Mouse (Mus musculus) heart, adult 2 months (tissue): ENCODE measurements at regions not wholly inside any gene's neighbourhood (a gene's known extent, or its start where the extent isn't known, plus 50 kb on each side); places are given as distances from the start of the nearest gene placed in this dataset.

Experiments used
- DNase-seq, 2 experiments: peaks; one replicate each; pipeline ENCODE4 v3.0.0; 2021
- H3K27ac ChIP-seq: fragments of 200-600 bp; 2 replicates; pipeline ENCODE4 v1.8.1; 2022
- H3K27me3 ChIP-seq: fragments of 200-500 bp; 2 replicates; pipeline ENCODE4 v1.6.1; 2012; ENCODE audit warnings: mild to moderate bottlenecking, low read length, inconsistent platforms, mixed read lengths; ENCODE audit not compliant: control insufficient read depth, insufficient read depth
- H3K36me3 ChIP-seq: fragments of 200-500 bp; 2 replicates; pipeline ENCODE4 v1.6.1; 2012; ENCODE audit warnings: low read length, inconsistent platforms; ENCODE audit not compliant: control insufficient read depth, insufficient read depth
- H3K4me1 ChIP-seq: fragments of 200-500 bp; 2 replicates; pipeline ENCODE4 v1.6.1; 2011; ENCODE audit warnings: low read length; ENCODE audit not compliant: control insufficient read depth, insufficient read depth
- H3K4me3 ChIP-seq: fragments of 200-600 bp; 2 replicates; pipeline ENCODE4 v1.8.1; 2022
- H3K79me2 ChIP-seq: fragments of 200-500 bp; replicated peaks from 2 replicates; pipeline ENCODE4 v1.6.1; 2012; ENCODE audit warnings: mild to moderate bottlenecking, inconsistent platforms, low read length, moderate library complexity, mixed read lengths; ENCODE audit not compliant: control insufficient read depth, insufficient read depth
- H3K9ac ChIP-seq: fragments of 200-500 bp; 2 replicates; pipeline ENCODE4 v1.6.1; 2012; ENCODE audit warnings: low read depth, mild to moderate bottlenecking, control low read depth, inconsistent platforms, low read length, mixed read lengths
- CTCF ChIP-seq: fragments of 200-600 bp; IDR thresholded peaks from 2 replicates; pipeline ENCODE4 v1.8.1; 2022; ENCODE audit warnings: antibody characterized with exemption, mild to moderate bottlenecking, moderate library complexity
- EP300 ChIP-seq: fragments of 200-500 bp; IDR thresholded peaks from 2 replicates; pipeline ENCODE4 v1.6.1; 2011; ENCODE audit warnings: low read depth, low read length, control low read depth; ENCODE audit not compliant: insufficient read depth
- POLR2A ChIP-seq: fragments of 200-500 bp; IDR thresholded peaks from 2 replicates; pipeline ENCODE4 v1.6.1; 2011; ENCODE audit warnings: mild to moderate bottlenecking, low read depth, low read length, control low read depth; ENCODE audit not compliant: insufficient read depth
- WGBS: fragments of 180-500 bp; shearing (Covaris S2); methylation state at CpG from one replicate; pipeline ENCODE4 v1.1.7; 2018; 5-methylcytosine and 5-hydroxymethylcytosine counted together
- intact Hi-C: fragments of 180-260 bp; cut with DNase I; formaldehyde crosslinking; loops from one replicate; pipeline ENCODE4 v1.15.1; 2025

DNA sequence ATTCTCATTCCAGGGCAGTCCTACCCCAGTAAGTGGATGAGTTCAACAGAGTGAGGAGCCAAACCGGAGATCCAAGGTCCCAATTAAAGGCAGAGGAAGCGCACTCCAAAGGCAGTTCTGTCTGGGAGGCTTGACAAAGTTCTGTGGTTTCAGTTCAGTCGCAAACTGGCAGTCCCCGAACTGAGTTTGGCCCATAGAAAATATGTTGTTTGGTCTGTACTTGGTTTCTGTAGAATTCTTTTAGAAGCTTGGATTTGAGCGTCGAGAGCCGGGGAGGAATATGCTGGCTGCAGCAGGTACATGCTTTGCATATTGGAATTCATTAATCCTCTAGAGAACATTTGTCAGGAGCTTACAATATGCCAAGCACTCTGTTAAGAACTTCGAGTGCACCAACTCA, 216.9 kb upstream of the Jmjd1c start:
- H3K27ac ChIP-seq: no peak overlapping the region
- no peaks in the 10 kb centered on the region for H3K36me3 ChIP-seq
- H3K79me2 ChIP-seq: no peaks in the 10 kb centered on the region
- H3K9ac ChIP-seq: no peak overlapping the region
- intact Hi-C loops: no loop called here
- no peak for TF ChIP-seq EP300
- TF ChIP-seq POLR2A: no peak
- no peak for TF ChIP-seq CTCF
- WGBS: 75% methylated on average over 8 of the region's 8 CpGs
- no peaks in the 10 kb centered on the region for H3K4me1 ChIP-seq
- no peaks in the 10 kb centered on the region for H3K27me3 ChIP-seq
- H3K4me3 ChIP-seq: no peak overlapping the region
- peak in 1 of 2 experiments; percentile 8 for DNase-seq

DNA sequence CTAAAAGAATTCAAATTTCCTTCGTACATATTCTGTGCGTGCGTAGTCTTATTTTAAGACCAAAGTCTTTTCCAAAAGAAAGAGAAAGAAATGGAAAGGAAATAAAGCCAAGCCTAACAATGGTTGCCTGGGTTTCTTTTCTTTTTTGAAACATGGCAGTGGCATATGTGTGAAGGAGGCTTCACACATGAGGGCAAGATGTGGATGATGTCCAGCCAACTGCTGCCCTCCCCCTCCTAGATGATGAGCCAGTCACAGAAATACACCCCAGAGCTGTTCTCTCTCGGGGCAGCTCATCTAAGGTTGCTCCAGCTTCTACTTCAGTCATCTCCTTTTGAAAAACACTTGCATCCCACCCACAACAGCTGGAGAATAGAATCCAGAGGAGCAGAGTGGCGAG, 213.1 kb upstream of the Jmjd1c start:
- WGBS: 83% methylated on average over 5 of the region's 5 CpGs
- Histone ChIP-seq H3K27ac (no peak overlapping the region), H3K27me3 (no peaks in the 10 kb centered on the region), H3K4me3 (no peak overlapping the region), H3K9ac (no peak overlapping the region), H3K4me1 (no peaks in the 10 kb centered on the region), H3K36me3 (no peaks in the 10 kb centered on the region), H3K79me2 (no peaks in the 10 kb centered on the region)
- DNase-seq: no peak
- intact Hi-C loops: no loop called here
- TF ChIP-seq EP300 (no peak), POLR2A (no peak), CTCF (no peak)

GRCm38 (mm10) chr10:66885575-66885974, 210.3 kb upstream of the Jmjd1c start:
- DNase-seq: no peak

DNA sequence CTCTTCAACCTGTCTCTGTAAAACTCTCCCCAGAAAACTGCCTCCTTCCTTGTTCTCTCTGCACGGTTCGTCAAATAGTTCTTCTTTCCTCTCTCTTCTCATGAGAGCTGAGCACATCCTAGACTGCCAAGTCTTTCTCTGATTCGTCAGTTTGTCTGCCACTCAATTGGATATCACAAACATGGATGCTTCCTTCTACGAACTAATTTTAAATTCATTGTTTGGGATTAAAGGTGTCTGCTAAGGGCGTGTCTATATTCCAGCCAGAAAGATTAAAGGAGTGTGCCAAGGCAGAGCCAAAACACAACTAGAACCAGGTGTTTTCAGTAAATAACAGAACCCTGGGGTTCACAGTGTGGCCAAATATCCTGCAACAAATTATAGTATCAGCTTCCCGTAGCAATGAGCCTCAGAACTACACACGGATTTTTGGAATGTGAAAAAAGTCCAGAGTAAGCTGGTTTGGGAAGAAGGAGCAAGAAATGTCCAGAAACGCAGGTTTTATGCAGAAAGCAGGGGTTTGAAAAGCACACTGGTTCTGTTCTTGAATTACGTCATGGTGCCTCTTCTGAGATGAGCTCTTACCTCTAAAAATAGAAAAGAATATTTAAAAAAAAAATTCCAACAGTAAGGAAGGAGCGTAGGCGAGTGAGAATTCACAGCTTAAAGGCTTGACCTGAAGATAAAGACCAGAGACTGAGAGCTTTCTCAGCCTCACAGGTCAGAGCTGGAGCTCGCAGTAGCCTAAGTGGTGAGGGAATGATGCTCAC, 206.0 kb upstream of the Jmjd1c start:
- no peak overlapping the region for H3K9ac ChIP-seq
- no peak for TF ChIP-seq POLR2A
- no peak for TF ChIP-seq CTCF
- no peak for TF ChIP-seq EP300
- H3K27ac ChIP-seq: no peak overlapping the region
- H3K27me3 ChIP-seq: no peaks in the 10 kb centered on the region
- H3K79me2 ChIP-seq: no peaks in the 10 kb centered on the region
- no peaks in the 10 kb centered on the region for H3K36me3 ChIP-seq
- DNase-seq: no peak
- intact Hi-C loops: no loop called here
- WGBS: 74% methylated on average over 12 of the region's 12 CpGs
- no peak overlapping the region for H3K4me3 ChIP-seq
- no peaks in the 10 kb centered on the region for H3K4me1 ChIP-seq

More at GRCm38 (mm10) chr10:66885575-66885974, 210.3 kb upstream of the Jmjd1c start:
- intact Hi-C loops: no loop called here
- no peak overlapping the region for H3K4me3 ChIP-seq
- H3K4me1 ChIP-seq: no peaks in the 10 kb centered on the region
- no peaks in the 10 kb centered on the region for H3K36me3 ChIP-seq
- WGBS: 46% methylated on average over 5 of the region's 5 CpGs
- no peaks in the 10 kb centered on the region for H3K27me3 ChIP-seq
- no peak overlapping the region for H3K27ac ChIP-seq
- no peak overlapping the region for H3K9ac ChIP-seq
- no peaks in the 10 kb centered on the region for H3K79me2 ChIP-seq
- TF ChIP-seq CTCF: no peak
- no peak for TF ChIP-seq EP300
- no peak for TF ChIP-seq POLR2A

GRCm38 (mm10) chr10:66891811-66892210, 204.1 kb upstream of the Jmjd1c start:
- H3K27me3 ChIP-seq: no peaks in the 10 kb centered on the region
- H3K27ac ChIP-seq: no peak overlapping the region
- 80% methylated on average over 1 of the region's 1 CpGs for WGBS
- H3K9ac ChIP-seq: no peak overlapping the region
- no peaks in the 10 kb centered on the region for H3K36me3 ChIP-seq
- no peak overlapping the region for H3K4me3 ChIP-seq
- TF ChIP-seq CTCF: no peak
- no peak for TF ChIP-seq POLR2A
- TF ChIP-seq EP300: no peak
- DNase-seq: no peak
- intact Hi-C loops: no loop called here
- H3K79me2 ChIP-seq: no peaks in the 10 kb centered on the region
- H3K4me1 ChIP-seq: no peaks in the 10 kb centered on the region

DNA sequence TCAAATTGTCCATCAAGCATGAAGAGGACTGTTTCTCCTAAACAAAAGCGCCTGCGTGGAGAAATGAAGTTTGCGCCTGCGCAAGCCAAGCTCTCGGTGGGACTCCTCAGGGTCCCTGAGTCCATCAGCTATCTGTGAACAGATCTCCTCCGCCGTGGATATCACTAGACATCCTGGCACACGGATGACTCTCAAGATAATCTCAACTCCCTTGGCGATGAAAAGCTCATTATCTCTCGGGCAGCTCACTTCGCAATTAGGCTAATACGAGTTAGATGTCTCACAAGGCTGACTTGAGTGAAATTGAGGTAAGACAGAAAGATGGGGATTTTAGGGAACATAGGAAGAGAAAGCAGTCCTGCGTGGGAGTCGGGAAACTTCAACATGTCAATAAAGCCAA, 202.1 kb upstream of the Jmjd1c start:
- no peaks in the 10 kb centered on the region for H3K4me1 ChIP-seq
- no peak overlapping the region for H3K4me3 ChIP-seq
- WGBS: 73% methylated on average over 14 of the region's 14 CpGs
- no peak overlapping the region for H3K27ac ChIP-seq
- H3K27me3 ChIP-seq: no peaks in the 10 kb centered on the region
- H3K79me2 ChIP-seq: no peaks in the 10 kb centered on the region
- intact Hi-C loops: no loop called here
- no peak for DNase-seq
- H3K36me3 ChIP-seq: no peaks in the 10 kb centered on the region
- TF ChIP-seq EP300 (no peak), CTCF (no peak), POLR2A (no peak)
- no peak overlapping the region for H3K9ac ChIP-seq
